Mouse (Mus musculus): ENCODE results near the gene Kat6b.

GRCm38 (mm10) chr14:21505036-21505435, 23.8 kb downstream of the Kat6b start:
- no peak for TF ChIP-seq POLR2A (IDR thresholded peaks at IDR 0.05; ENCODE audit: insufficient read depth, low read depth, low read length)
- TF ChIP-seq CTCF (IDR thresholded peaks at IDR 0.05; ENCODE audit: insufficient read depth, low read depth, low read length) = no peak
